Mouse (Mus musculus): ENCODE data around the gene Psmd12. TPM values are rescaled to one million over a fixed set of nuclear protein-coding genes. Genes with fewer than 3 reads are reported as not detected.

Gene Psmd12
- total and polyA plus RNA-seq, 3 experiments, result 139 to 437 (median 149) TPM

DNA sequence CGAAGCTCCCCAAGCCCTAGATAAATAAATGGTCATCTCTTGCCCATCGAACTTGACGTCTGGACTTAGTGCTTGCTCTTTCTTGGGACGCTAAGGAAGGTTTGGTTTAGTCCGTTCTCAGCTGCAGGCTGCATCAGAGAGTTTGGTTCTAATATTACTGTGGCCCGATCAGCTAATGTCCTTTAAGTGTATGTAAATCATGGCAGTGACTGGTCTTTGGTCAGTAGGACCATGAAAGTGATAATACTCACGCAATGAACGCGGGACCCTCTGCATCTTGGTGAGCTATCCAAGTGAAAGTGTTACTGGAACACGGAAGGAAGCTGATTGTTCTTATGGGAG, 549 bp downstream of the Psmd12 start:
- DNase-seq (ENCODE audit: low read depth, low spot score), result peak; percentile 47
- H3K4me1 ChIP-seq (ENCODE audit: control insufficient read depth in 1 of 2, insufficient read depth in 2 of 2, low read length in 2 of 2), result peaks cover 10 to 11% of the 10 kb centered on the region in 2 experiments
- H3K79me2 ChIP-seq (ENCODE audit: control insufficient read depth, insufficient read depth, low read length, poor library complexity), result peaks cover 55% of the 10 kb centered on the region
- peak overlapping the region; percentile 99 for H3K9ac ChIP-seq (ENCODE audit: control insufficient read depth, low read depth, low read length, poor library complexity, severe bottlenecking)
- H3K9me3 ChIP-seq (replicated peaks; ENCODE audit: insufficient read depth, low read length), result no peaks in the 10 kb centered on the region
- peaks cover 5 to 22% of the 10 kb centered on the region in 2 experiments for H3K36me3 ChIP-seq (ENCODE audit: control insufficient read depth in 1 of 2, insufficient read depth in 2 of 2, low read length in 2 of 2)
- peak overlapping the region; percentile 67 to 100 for H3K4me3 ChIP-seq (ENCODE audit: control insufficient read depth in 1 of 2, insufficient read depth in 1 of 2, low read depth in 2 of 2, low read length in 2 of 2)
- TF ChIP-seq MYC (IDR thresholded peaks at IDR 0.05; ENCODE audit: low read depth, low read length) (0 out of 2 replicates have a peak, but pooled peaks have one; percentile 2), POLR2AphosphoS2 (IDR thresholded peaks at IDR 0.05; ENCODE audit: low read length) (no peak), MXI1 (IDR thresholded peaks at IDR 0.05; ENCODE audit: low read depth, low read length) (peak; percentile 3; the same call in 1 of the 2 replicates), CHD1 (IDR thresholded peaks at IDR 0.05; ENCODE audit: low read depth, low read length) (peak; percentile 87; the same call in 1 of the 2 replicates), POLR2AphosphoS5 (IDR thresholded peaks at IDR 0.05; ENCODE audit: borderline replicate concordance, low read depth, low read length) (no peak), NELFE (IDR thresholded peaks at IDR 0.05; ENCODE audit: low read depth, low read length) (no peak)
- H3K27ac ChIP-seq (ENCODE audit: control insufficient read depth, low read depth, low read length), result peak overlapping the region; percentile 66
- H3K27me3 ChIP-seq (ENCODE audit: control insufficient read depth in 1 of 2, insufficient read depth in 2 of 2, low read length in 2 of 2), result no peaks in the 10 kb centered on the region

- Histone ChIP-seq H3K79me2 (ENCODE audit: control insufficient read depth, insufficient read depth, low read length, poor library complexity) (peaks cover 54% of the 10 kb centered on the region), H3K27ac (ENCODE audit: control insufficient read depth, low read depth, low read length) (no peak overlapping the region), H3K36me3 (ENCODE audit: control insufficient read depth in 1 of 2, insufficient read depth in 2 of 2, low read length in 2 of 2) (peaks cover 22 to 36% of the 10 kb centered on the region in 2 experiments), H3K4me1 (ENCODE audit: control insufficient read depth in 1 of 2, insufficient read depth in 2 of 2, low read length in 2 of 2) (peaks cover 10 to 11% of the 10 kb centered on the region in 2 experiments), H3K9ac (ENCODE audit: control insufficient read depth, low read depth, low read length, poor library complexity, severe bottlenecking) (no peak overlapping the region), H3K4me3 (ENCODE audit: control insufficient read depth in 1 of 2, insufficient read depth in 1 of 2, low read depth in 2 of 2, low read length in 2 of 2) (no peak overlapping the region), H3K9me3 (replicated peaks; ENCODE audit: insufficient read depth, low read length) (no peaks in the 10 kb centered on the region), H3K27me3 (ENCODE audit: control insufficient read depth in 1 of 2, insufficient read depth in 2 of 2, low read length in 2 of 2) (no peaks in the 10 kb centered on the region)
- TF ChIP-seq CHD1 (IDR thresholded peaks at IDR 0.05; ENCODE audit: low read depth, low read length), result no peak
- TF ChIP-seq ZC3H11A (IDR thresholded peaks at IDR 0.05; ENCODE audit: low read depth, low read length), result no peak
- TF ChIP-seq HCFC1 (IDR thresholded peaks at IDR 0.05; ENCODE audit: low read depth, low read length), result no peak
- no peak for TF ChIP-seq JUND (IDR thresholded peaks at IDR 0.05; ENCODE audit: low read depth, low read length)
- no peak for TF ChIP-seq POLR2A (IDR thresholded peaks at IDR 0.05; ENCODE audit: control insufficient read depth in 1 of 2, insufficient read depth in 1 of 2, low read depth in 1 of 2, low read length in 2 of 2, poor library complexity in 1 of 2)
- TF ChIP-seq MYB (IDR thresholded peaks at IDR 0.05; ENCODE audit: low read depth, low read length), result no peak
- TF ChIP-seq USF1 (IDR thresholded peaks at IDR 0.05; ENCODE audit: low read depth, low read length), result no peak
- DNase-seq (ENCODE audit: low read depth, low spot score), result no peak
Measured at GRCm38 (mm10) chr11:107484341-107484740, 5.1 kb downstream of the Psmd12 start.

DNA sequence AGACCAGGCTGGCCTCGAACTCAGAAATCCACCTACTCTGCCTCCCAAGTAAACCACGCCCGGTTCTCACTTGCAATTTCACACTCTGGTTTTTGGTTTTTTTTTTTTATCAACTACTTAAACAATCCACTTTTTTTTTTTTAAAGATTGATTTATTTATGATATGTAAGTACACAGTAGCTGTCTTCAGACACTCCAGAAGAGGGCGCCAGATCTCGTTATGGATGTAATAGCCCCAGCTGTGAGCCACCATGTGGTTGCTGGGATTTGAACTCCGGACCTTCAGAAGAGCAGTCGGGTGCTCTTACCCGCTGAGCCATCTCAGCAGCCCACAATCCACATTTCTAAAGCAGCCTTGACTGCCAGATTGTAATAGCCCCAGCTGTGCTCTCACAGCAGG, 23.5 kb downstream of the Psmd12 start:
- H3K4me3 ChIP-seq (ENCODE audit: control insufficient read depth in 1 of 2, insufficient read depth in 1 of 2, low read depth in 2 of 2, low read length in 2 of 2), result no peak overlapping the region
- H3K9ac ChIP-seq (ENCODE audit: control insufficient read depth, low read depth, low read length, poor library complexity, severe bottlenecking), result no peak overlapping the region
- H3K79me2 ChIP-seq (ENCODE audit: control insufficient read depth, insufficient read depth, low read length, poor library complexity), result no peaks in the 10 kb centered on the region
- no peak overlapping the region for H3K27ac ChIP-seq (ENCODE audit: control insufficient read depth, low read depth, low read length)
- H3K36me3 ChIP-seq (ENCODE audit: control insufficient read depth in 1 of 2, insufficient read depth in 2 of 2, low read length in 2 of 2), result peaks cover 0 to 3% of the 10 kb centered on the region in 2 experiments; a peak in 2 of 4 replicates
- DNase-seq (ENCODE audit: low read depth, low spot score), result no peak
- H3K4me1 ChIP-seq (ENCODE audit: control insufficient read depth in 1 of 2, insufficient read depth in 2 of 2, low read length in 2 of 2), result no peaks in the 10 kb centered on the region
- TF ChIP-seq SMC3 (IDR thresholded peaks at IDR 0.05; ENCODE audit: low read depth, low read length), result 0 out of 2 replicates have a peak, but pooled peaks have one; percentile 6
- no peak for TF ChIP-seq CHD2 (IDR thresholded peaks at IDR 0.05; ENCODE audit: low read length)
- no peak for TF ChIP-seq SIN3A (IDR thresholded peaks at IDR 0.05; ENCODE audit: low read length)
- peak; percentile 37 to 41 (median 41) for TF ChIP-seq CTCF (IDR thresholded peaks at IDR 0.05 in 2 of 3, conservative IDR thresholded peaks at IDR 0.05 in 1 of 3; ENCODE audit: control insufficient read depth in 1 of 3, insufficient read depth in 1 of 3, low read depth in 2 of 3, low read length in 3 of 3, poor library complexity in 1 of 3, severe bottlenecking in 1 of 3)
- 0 out of 2 replicates have a peak, but pooled peaks have one; percentile 37 for TF ChIP-seq ZNF384 (IDR thresholded peaks at IDR 0.05; ENCODE audit: low read depth, low read length)
- no peaks in the 10 kb centered on the region for H3K27me3 ChIP-seq (ENCODE audit: control insufficient read depth in 1 of 2, insufficient read depth in 2 of 2, low read length in 2 of 2)
- no peaks in the 10 kb centered on the region for H3K9me3 ChIP-seq (replicated peaks; ENCODE audit: insufficient read depth, low read length)
